Mouse (Mus musculus) heart, postnatal 0 days (tissue): ENCODE measurements at regions not wholly inside any gene's neighbourhood (a gene's known extent, or its start where the extent isn't known, plus 50 kb on each side); places are given as distances from the start of the nearest gene placed in this dataset.

Experiments used
- ATAC-seq: fragments of 200-750 bp; cut with Nextera tagmentation; 2 replicates; pipeline ENCODE4 v1.8.0; 2017; ENCODE audit warnings: low read depth, moderate number of reproducible peaks, moderate library complexity; ENCODE audit not compliant: insufficient read depth
- DNase-seq: peaks from one replicate; pipeline ENCODE4 v3.0.0-alpha.2; 2016; ENCODE audit warnings: low spot score
- H3K27ac ChIP-seq: fragments of 300-500 bp; sonication (generic); 2 replicates; pipeline ENCODE4 v1.5.1; 2014; ENCODE audit warnings: low read depth, mild to moderate bottlenecking
- H3K27me3 ChIP-seq: fragments of 300-500 bp; sonication (generic); 2 replicates; pipeline ENCODE4 v1.6.1; 2014; ENCODE audit warnings: low read length, mixed read lengths; ENCODE audit not compliant: control insufficient read depth, insufficient read depth
- H3K36me3 ChIP-seq: fragments of 300-500 bp; sonication (generic); replicated peaks from 2 replicates; pipeline ENCODE4 v1.6.1; 2014; ENCODE audit warnings: low read length, mixed read lengths; ENCODE audit not compliant: control insufficient read depth, insufficient read depth
- H3K4me1 ChIP-seq: fragments of 300-500 bp; sonication (generic); 2 replicates; pipeline ENCODE4 v1.6.1; 2014; ENCODE audit warnings: antibody characterized with exemption; ENCODE audit not compliant: control insufficient read depth, insufficient read depth
- H3K4me2 ChIP-seq: fragments of 300-500 bp; sonication (generic); 2 replicates; pipeline ENCODE4 v1.6.1; 2014; ENCODE audit warnings: low read depth, mild to moderate bottlenecking, low read length, moderate library complexity
- H3K4me3 ChIP-seq: fragments of 300-500 bp; sonication (generic); 2 replicates; pipeline ENCODE4 v1.5.1; 2014; ENCODE audit warnings: low read depth, low read length
- H3K9ac ChIP-seq: fragments of 300-500 bp; sonication (generic); replicated peaks from 2 replicates; pipeline ENCODE4 v1.6.1; 2014; ENCODE audit warnings: low read depth, low read length, mixed read lengths
- H3K9me3 ChIP-seq: fragments of 300-500 bp; sonication (generic); replicated peaks from 2 replicates; pipeline ENCODE4 v1.6.1; 2016; ENCODE audit warnings: low read length; ENCODE audit not compliant: control insufficient read depth
- CTCF ChIP-seq: IDR thresholded peaks from 2 replicates; pipeline ENCODE4 v1.5.1; 2016; ENCODE audit warnings: antibody characterized with exemption, control low read depth, low read depth
- EP300 ChIP-seq: IDR thresholded peaks from 2 replicates; pipeline ENCODE4 v1.6.1; 2016; ENCODE audit warnings: antibody characterized with exemption, low read depth
- WGBS: fragments of 180-500 bp; shearing (Covaris S2); extraction: QIAGEN DNeasy Blood & Tissue Kit; methylation state at CpG from one replicate; pipeline ENCODE4 v1.1.7; 2014; 5-methylcytosine and 5-hydroxymethylcytosine counted together

- no peak overlapping the region for H3K27ac ChIP-seq
- H3K4me1 ChIP-seq = no peaks in the 10 kb centered on the region
- H3K36me3 ChIP-seq = no peaks in the 10 kb centered on the region
- no peak for TF ChIP-seq CTCF
- no peak for TF ChIP-seq EP300
- H3K9ac ChIP-seq = no peak overlapping the region
- H3K27me3 ChIP-seq = no peaks in the 10 kb centered on the region
- 58% methylated on average over 8 of the region's 8 CpGs for WGBS
- H3K4me2 ChIP-seq = no peak overlapping the region
- ATAC-seq (no peak), DNase-seq (no peak)
- no peak overlapping the region for H3K4me3 ChIP-seq
- H3K9me3 ChIP-seq = peaks cover 3% of the 10 kb centered on the region; the same call in 1 of the 2 replicates
These were observed 366.9 kb downstream of the Tshz3 start for GRCm38 (mm10) chr7:37064582-37065458.

GRCm38 (mm10) chr7:37077698-37078097, 379.8 kb downstream of the Tshz3 start:
- Histone ChIP-seq H3K4me3 (no peak overlapping the region), H3K4me1 (no peaks in the 10 kb centered on the region), H3K27ac (no peak overlapping the region), H3K4me2 (no peak overlapping the region), H3K36me3 (no peaks in the 10 kb centered on the region), H3K9me3 (no peaks in the 10 kb centered on the region), H3K9ac (no peak overlapping the region), H3K27me3 (no peaks in the 10 kb centered on the region)
- TF ChIP-seq EP300 (no peak), CTCF (no peak)
- ATAC-seq (no peak), DNase-seq (no peak)
- WGBS = 64% methylated on average over 6 of the region's 6 CpGs

- ATAC-seq (no peak), DNase-seq (no peak)
- WGBS = 47% methylated on average over 7 of the region's 7 CpGs
- Histone ChIP-seq H3K9ac (no peak overlapping the region), H3K4me3 (no peak overlapping the region), H3K27ac (no peak overlapping the region), H3K4me2 (no peak overlapping the region), H3K27me3 (no peaks in the 10 kb centered on the region), H3K36me3 (no peaks in the 10 kb centered on the region), H3K4me1 (no peaks in the 10 kb centered on the region), H3K9me3 (no peaks in the 10 kb centered on the region)
- no peak for TF ChIP-seq EP300
- no peak for TF ChIP-seq CTCF
These were observed 380.2 kb downstream of the Tshz3 start for GRCm38 (mm10) chr7:37078140-37078539.

- Histone ChIP-seq H3K9ac (no peak overlapping the region), H3K4me3 (no peak overlapping the region), H3K9me3 (no peaks in the 10 kb centered on the region), H3K36me3 (no peaks in the 10 kb centered on the region), H3K4me2 (no peak overlapping the region), H3K4me1 (no peaks in the 10 kb centered on the region), H3K27me3 (no peaks in the 10 kb centered on the region), H3K27ac (no peak overlapping the region)
- TF ChIP-seq EP300 = no peak
- no peak for TF ChIP-seq CTCF
- DNase-seq (no peak), ATAC-seq (no peak)
- WGBS = 69% methylated on average over 3 of the region's 3 CpGs
These were observed 391.8 kb downstream of the Tshz3 start for GRCm38 (mm10) chr7:37089726-37090125.

- no peaks in the 10 kb centered on the region for H3K4me1 ChIP-seq
- no peaks in the 10 kb centered on the region for H3K9me3 ChIP-seq
- no peaks in the 10 kb centered on the region for H3K27me3 ChIP-seq
- no peak for DNase-seq
- no peak overlapping the region for H3K4me2 ChIP-seq
- no peaks in the 10 kb centered on the region for H3K36me3 ChIP-seq
- TF ChIP-seq EP300 = no peak
- TF ChIP-seq CTCF = no peak
- H3K9ac ChIP-seq = no peak overlapping the region
- no peak for ATAC-seq
- H3K27ac ChIP-seq = no peak overlapping the region
- 18% methylated on average over 6 of the region's 6 CpGs for WGBS
- no peak overlapping the region for H3K4me3 ChIP-seq
These were observed 394.7 kb downstream of the Tshz3 start for GRCm38 (mm10) chr7:37092572-37092971.

- WGBS = 73% methylated on average over 3 of the region's 3 CpGs
- ATAC-seq (no peak), DNase-seq (no peak)
- no peaks in the 10 kb centered on the region for H3K36me3 ChIP-seq
- no peak overlapping the region for H3K4me3 ChIP-seq
- no peaks in the 10 kb centered on the region for H3K4me1 ChIP-seq
- no peaks in the 10 kb centered on the region for H3K9me3 ChIP-seq
- no peak overlapping the region for H3K4me2 ChIP-seq
- no peak for TF ChIP-seq CTCF
- no peak for TF ChIP-seq EP300
- no peak overlapping the region for H3K27ac ChIP-seq
- H3K9ac ChIP-seq = no peak overlapping the region
- no peaks in the 10 kb centered on the region for H3K27me3 ChIP-seq
These were observed 395.8 kb downstream of the Tshz3 start for GRCm38 (mm10) chr7:37093721-37094120.
